In genomic region chr11:72688242-72688641, GRCm38 (mm10) we compare ENCODE assay signal across 14 mouse cellular contexts. TPM values are rescaled to one million over a fixed set of nuclear protein-coding genes. Genes with fewer than 3 reads are reported as not detected.
DNase-seq lines count a peak whose midpoint lies in the region; ATAC-seq and TF ChIP-seq lines count a peak whose summit lies in the region.
"Had no signal": no experiment of that assay in that cellular context is flagged by ENCODE, and none has a peak within 500 bp of the region (broad histone marks: within the 10 kb centered on the region; RNA-seq: fewer than 3 reads in every experiment).

No protein-coding gene starts in this region.

- no peak overlapping the region for H3K4me2 ChIP-seq in intestine, embryonic 16.5 days (ENCODE audit: low read depth, low read length)
- no peak overlapping the region for H3K4me2 ChIP-seq in intestine, postnatal 0 days (replicated peaks; ENCODE audit: low read depth)
- H3K4me2 ChIP-seq in embryonic facial prominence, embryonic 11.5 days (ENCODE audit: low read depth, low read length) = no peak overlapping the region
- H3K4me2 ChIP-seq in liver, embryonic 14.5 days (ENCODE audit: low read depth) = peak overlapping the region; percentile 86
- H3K4me2 ChIP-seq: forebrain, embryonic 13.5 days had no signal

- no peak overlapping the region for H3K4me3 ChIP-seq in intestine, embryonic 16.5 days (ENCODE audit: low read length)
- no peak overlapping the region for H3K4me3 ChIP-seq in intestine, postnatal 0 days (ENCODE audit: low read depth, low read length)
- H3K4me3 ChIP-seq in embryonic facial prominence, embryonic 11.5 days (ENCODE audit: low read depth, low read length) = no peak overlapping the region
- H3K4me3 ChIP-seq in liver, embryonic 14.5 days (ENCODE audit: insufficient read depth in 1 of 2, low read depth in 2 of 2, low read length in 2 of 2) = peak overlapping the region in 1 of 2 experiments; percentile 91; a peak in 2 of 4 replicates
- H3K4me3 ChIP-seq in left cerebral cortex, adult 2 months = no peak overlapping the region
- H3K4me3 ChIP-seq: forebrain, embryonic 13.5 days; heart, adult 2 months; midbrain, embryonic 12.5 days had no signal

- H3K27ac ChIP-seq in intestine, embryonic 16.5 days (ENCODE audit: low read length) = no peak overlapping the region
- H3K27ac ChIP-seq in intestine, postnatal 0 days (ENCODE audit: low read depth, low read length) = no peak overlapping the region
- no peak overlapping the region for H3K27ac ChIP-seq in embryonic facial prominence, embryonic 11.5 days (replicated peaks; ENCODE audit: low read depth, low read length)
- peak overlapping the region; percentile 98 for H3K27ac ChIP-seq in liver, embryonic 14.5 days
- no peak overlapping the region for H3K27ac ChIP-seq in left cerebral cortex, adult 2 months
- H3K27ac ChIP-seq: forebrain, embryonic 13.5 days; heart, adult 2 months; hindbrain, postnatal 0 days; midbrain, embryonic 12.5 days had no signal

- intact Hi-C loops in left cerebral cortex, adult 2 months (cut with DNase I) = no loop called here

- peak; percentile 18 for DNase-seq in ES-CJ7 (ENCODE audit: low read depth, low spot score)
- peak; percentile 45 for DNase-seq in embryonic facial prominence, embryonic 11.5 days (ENCODE audit: low spot score)
- DNase-seq in liver, embryonic 14.5 days (ENCODE audit: low read depth in 3 of 3, low spot score in 3 of 3) = peak in 1 of 3 experiments; percentile 32
- DNase-seq in cerebellum, adult 8-10 months = no peak
- no peak for DNase-seq in left cerebral cortex, adult 2 months (ENCODE audit: extremely low spot score in 1 of 2, low spot score in 2 of 2)
- DNase-seq: cerebellum, adult 9-11 months; heart, adult 2 months; thymus, adult 2 months had no signal

- no peak for TF ChIP-seq EP300 in liver, embryonic 14.5 days (IDR thresholded peaks at IDR 0.05; ENCODE audit: low read depth)

- no peaks in the 10 kb centered on the region for H3K9me3 ChIP-seq in intestine, embryonic 16.5 days (ENCODE audit: control insufficient read depth, low read length)
- H3K9me3 ChIP-seq in intestine, postnatal 0 days (ENCODE audit: control insufficient read depth) = no peaks in the 10 kb centered on the region
- H3K9me3 ChIP-seq in embryonic facial prominence, embryonic 11.5 days (replicated peaks; ENCODE audit: control insufficient read depth, low read length) = no peaks in the 10 kb centered on the region
- H3K9me3 ChIP-seq in liver, embryonic 14.5 days (ENCODE audit: control insufficient read depth, low read length) = no peaks in the 10 kb centered on the region
- H3K9me3 ChIP-seq: forebrain, embryonic 13.5 days; midbrain, embryonic 12.5 days had no signal

- ATAC-seq in intestine, embryonic 16.5 days = 0 out of 2 replicates have a peak, but pooled peaks have one; percentile 17
- ATAC-seq in intestine, postnatal 0 days = no peak
- ATAC-seq in embryonic facial prominence, embryonic 11.5 days (replicated peaks; ENCODE audit: insufficient number of reproducible peaks, low FRiP score, low TSS enrichment, low read depth) = no peak
- no peak for ATAC-seq in liver, embryonic 14.5 days (ENCODE audit: insufficient read depth)
- no peak for ATAC-seq in frontal cortex, adult (ENCODE audit: low TSS enrichment)
- ATAC-seq: forebrain, embryonic 13.5 days; hindbrain, postnatal 0 days had no signal

- TF ChIP-seq CTCF in intestine, postnatal 0 days (IDR thresholded peaks at IDR 0.05; ENCODE audit: low read depth) = no peak
- no peak for TF ChIP-seq CTCF in liver, embryonic 14.5 days (IDR thresholded peaks at IDR 0.05; ENCODE audit: low read depth)
- TF ChIP-seq CTCF in left cerebral cortex, adult 2 months (IDR thresholded peaks at IDR 0.05) = no peak

- H3K9ac ChIP-seq in intestine, embryonic 16.5 days (ENCODE audit: low read depth, low read length) = no peak overlapping the region
- H3K9ac ChIP-seq in intestine, postnatal 0 days (ENCODE audit: low read depth, low read length) = no peak overlapping the region
- no peak overlapping the region for H3K9ac ChIP-seq in embryonic facial prominence, embryonic 11.5 days (replicated peaks; ENCODE audit: low read length)
- peak overlapping the region; percentile 93 for H3K9ac ChIP-seq in liver, embryonic 14.5 days (replicated peaks)
- H3K9ac ChIP-seq: forebrain, embryonic 13.5 days; midbrain, embryonic 12.5 days had no signal

- peaks cover 15% of the 10 kb centered on the region for H3K4me1 ChIP-seq in intestine, embryonic 16.5 days (ENCODE audit: control insufficient read depth, insufficient read depth, low read length)
- 0 out of 2 replicates have a peak, but pooled peaks cover 6% of the 10 kb centered on the region for H3K4me1 ChIP-seq in intestine, postnatal 0 days (replicated peaks; ENCODE audit: control insufficient read depth, insufficient read depth, low read length)
- H3K4me1 ChIP-seq in embryonic facial prominence, embryonic 11.5 days (ENCODE audit: control insufficient read depth, insufficient read depth, low read length) = no peaks in the 10 kb centered on the region
- peaks cover 40 to 56% of the 10 kb centered on the region in 2 experiments for H3K4me1 ChIP-seq in liver, embryonic 14.5 days (replicated peaks; ENCODE audit: control insufficient read depth in 2 of 2, insufficient read depth in 2 of 2, low read length in 1 of 2)

- WGBS in intestine, embryonic 16.5 days = 15% methylated on average over 5 of the region's 5 CpGs
- WGBS in intestine, postnatal 0 days = 17% methylated on average over 5 of the region's 5 CpGs
- WGBS in embryonic facial prominence, embryonic 11.5 days = 7% methylated on average over 5 of the region's 5 CpGs
- WGBS in liver, embryonic 14.5 days (ENCODE audit: insufficient replicate concordance) = 34% methylated on average over 5 of the region's 5 CpGs

- H3K27me3 ChIP-seq in intestine, embryonic 16.5 days (replicated peaks; ENCODE audit: control insufficient read depth, insufficient read depth, low read length) = no peaks in the 10 kb centered on the region
- no peaks in the 10 kb centered on the region for H3K27me3 ChIP-seq in intestine, postnatal 0 days (replicated peaks; ENCODE audit: control insufficient read depth, insufficient read depth, low read length)
- H3K27me3 ChIP-seq in embryonic facial prominence, embryonic 11.5 days (ENCODE audit: control insufficient read depth, insufficient read depth, low read length) = no peaks in the 10 kb centered on the region
- no peaks in the 10 kb centered on the region for H3K27me3 ChIP-seq in liver, embryonic 14.5 days (ENCODE audit: control insufficient read depth, insufficient read depth, low read length)
- H3K27me3 ChIP-seq: forebrain, embryonic 13.5 days; midbrain, embryonic 12.5 days had no signal

- no peaks in the 10 kb centered on the region for H3K36me3 ChIP-seq in intestine, embryonic 16.5 days (ENCODE audit: control insufficient read depth, insufficient read depth, low read length)
- H3K36me3 ChIP-seq in intestine, postnatal 0 days (ENCODE audit: control insufficient read depth, insufficient read depth) = peaks cover 3% of the 10 kb centered on the region; the same call in 1 of the 2 replicates
- H3K36me3 ChIP-seq in embryonic facial prominence, embryonic 11.5 days (replicated peaks; ENCODE audit: control insufficient read depth, insufficient read depth, low read depth, low read length) = no peaks in the 10 kb centered on the region
- no peaks in the 10 kb centered on the region; the same call in 1 of the 2 replicates for H3K36me3 ChIP-seq in liver, embryonic 14.5 days (replicated peaks; ENCODE audit: control insufficient read depth, insufficient read depth, low read depth)

RNA-seq across cellular contexts. Expression of gene Ankfy1, which starts 1.6 kb away (rescaled TPM):
- polyA plus RNA-seq in intestine, embryonic 16.5 days (2015; fragmentation: Nextera tagmentation; extraction: Ambion mirVana) = 14.1 and 17.4 TPM in 2 replicates
- 8.3 and 9.0 TPM in 2 replicates for polyA plus RNA-seq in intestine, postnatal 0 days (2015; fragmentation: Nextera tagmentation; extraction: Ambion mirVana)
- 30.3 and 30.5 TPM in 2 replicates for polyA plus RNA-seq in embryonic facial prominence, embryonic 11.5 days (2014; fragmentation: Nextera tagmentation; extraction: Ambion mirVana)
- polyA plus RNA-seq in liver, embryonic 14.5 days (2012; rRNA removed) = 9.4 and 10.5 TPM in 2 replicates
- 11.9 and 14.6 TPM in 2 replicates for polyA plus RNA-seq in liver, embryonic 14.5 days (2014; fragmentation: Nextera tagmentation; extraction: Ambion mirVana)
- total RNA-seq in left cerebral cortex, adult 2 months (2021) = 10 to 100 TPM; 34.4 to 35.4 TPM

Comparison
In these comparisons a context has a peak if more than half of its experiments do, and no peak if none do; other contexts are left out.
1. DNase-seq: peak in ES-CJ7 (single experiment) and embryonic facial prominence, embryonic 11.5 days (single experiment); none in cerebellum, adult 8-10 months (single experiment) and left cerebral cortex, adult 2 months (0 of 2).